17 mouse cellular contexts compared by ENCODE assay signal in the genomic region with DNA sequence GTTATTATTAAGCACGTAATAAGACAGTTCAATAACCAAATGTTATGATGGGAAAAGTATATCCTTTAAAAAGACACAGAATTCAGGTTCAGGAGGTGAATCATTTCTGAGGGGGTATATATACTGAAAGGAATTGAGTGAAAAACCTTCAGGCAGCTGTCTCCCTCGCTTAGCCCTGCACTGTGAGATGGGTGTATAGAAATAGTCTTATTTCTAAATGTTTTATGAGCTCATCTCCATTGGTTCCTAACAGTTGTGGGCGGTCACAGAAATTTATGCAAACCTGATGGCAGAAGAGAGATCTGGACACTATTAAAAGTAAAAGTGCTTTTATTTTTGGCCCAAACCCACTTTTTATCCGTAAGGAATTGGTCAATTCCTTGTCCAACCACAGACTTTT. TPM values are rescaled to one million over a fixed set of nuclear protein-coding genes. Genes with fewer than 3 reads are reported as not detected.
DNase-seq lines count a peak whose midpoint lies in the region; ATAC-seq and TF ChIP-seq lines count a peak whose summit lies in the region.
"Had no signal": no experiment of that assay in that cellular context is flagged by ENCODE, and none has a peak within 500 bp of the region (broad histone marks: within the 10 kb centered on the region; RNA-seq: fewer than 3 reads in every experiment).

No protein-coding gene starts in this region.

- H3K27me3 ChIP-seq in hindbrain, embryonic 10.5 days (ENCODE audit: insufficient read depth, poor library complexity, severe bottlenecking) = no peaks in the 10 kb centered on the region
- no peaks in the 10 kb centered on the region for H3K27me3 ChIP-seq in limb, embryonic 14.5 days (ENCODE audit: control insufficient read depth, insufficient read depth, low read length)
- no peaks in the 10 kb centered on the region for H3K27me3 ChIP-seq in liver, embryonic 11.5 days (replicated peaks; ENCODE audit: control insufficient read depth, insufficient read depth, low read length)
- H3K27me3 ChIP-seq: intestine, embryonic 15.5 days; liver, embryonic 15.5 days had no signal

- peak overlapping the region; percentile 80 for H3K27ac ChIP-seq in hindbrain, embryonic 10.5 days
- no peak overlapping the region for H3K27ac ChIP-seq in limb, embryonic 14.5 days (replicated peaks; ENCODE audit: low read depth, low read length)
- H3K27ac ChIP-seq in liver, embryonic 11.5 days (ENCODE audit: low read depth, low read length) = no peak overlapping the region
- H3K27ac ChIP-seq: intestine, embryonic 15.5 days; kidney, postnatal 0 days; liver, embryonic 15.5 days had no signal

- peak; percentile 18 for DNase-seq in NIH3T3 (ENCODE audit: low read depth)
- peak; percentile 17 for DNase-seq in brain, adult 2 months (ENCODE audit: low read depth, low spot score)
- DNase-seq in hindbrain, embryonic 10.5 days (ENCODE audit: low spot score) = no peak
- DNase-seq in limb, embryonic 14.5 days (ENCODE audit: low spot score) = peak; percentile 8
- DNase-seq in liver, embryonic 11.5 days (ENCODE audit: low spot score) = no peak
- DNase-seq in heart, postnatal 4 days = no peak
- DNase-seq in testis, postnatal 14 days (ENCODE audit: low spot score) = no peak
- DNase-seq: cerebellum, adult 8-10 months; gastrocnemius, postnatal 36 days; lung, postnatal 36 days; right cerebral cortex, postnatal 4 days; thymus, postnatal 14 days had no signal

- no peak overlapping the region for H3K4me3 ChIP-seq in hindbrain, embryonic 10.5 days
- no peak overlapping the region for H3K4me3 ChIP-seq in limb, embryonic 14.5 days (replicated peaks; ENCODE audit: low read length)
- H3K4me3 ChIP-seq in liver, embryonic 11.5 days (ENCODE audit: low read depth, low read length) = no peak overlapping the region
- H3K4me3 ChIP-seq: intestine, embryonic 15.5 days; liver, embryonic 15.5 days had no signal

- ATAC-seq in limb, embryonic 14.5 days (ENCODE audit: low FRiP score, low read depth) = no peak
- ATAC-seq in liver, embryonic 11.5 days (replicated peaks; ENCODE audit: low FRiP score) = no peak
- no peak for ATAC-seq in erythroblast, adult 5-6 weeks (replicated peaks; ENCODE audit: low FRiP score, poor library complexity, severe bottlenecking)
- ATAC-seq: activated CD4-positive, CD25-positive, alpha-beta regulatory T cell, adult 4 months had no signal

- WGBS in hindbrain, embryonic 10.5 days = 78% methylated on average over 4 of the region's 4 CpGs
- 60% methylated on average over 4 of the region's 4 CpGs for WGBS in limb, embryonic 14.5 days
- 74% methylated on average over 4 of the region's 4 CpGs for WGBS in liver, embryonic 11.5 days

- no peak for TF ChIP-seq POLR2A in limb, embryonic 14.5 days (IDR thresholded peaks at IDR 0.05; ENCODE audit: borderline replicate concordance, extremely low read depth, insufficient read depth, insufficient read length)

- H3K4me1 ChIP-seq in hindbrain, embryonic 10.5 days (replicated peaks) = peaks cover 30% of the 10 kb centered on the region
- peaks cover 11% of the 10 kb centered on the region for H3K4me1 ChIP-seq in limb, embryonic 14.5 days (ENCODE audit: control insufficient read depth, insufficient read depth, low read length)
- H3K4me1 ChIP-seq in liver, embryonic 11.5 days (replicated peaks; ENCODE audit: control insufficient read depth, insufficient read depth, low read length) = no peaks in the 10 kb centered on the region
- H3K4me1 ChIP-seq: liver, embryonic 15.5 days had no signal

- H3K9me3 ChIP-seq in hindbrain, embryonic 10.5 days = no peaks in the 10 kb centered on the region
- H3K9me3 ChIP-seq in limb, embryonic 14.5 days (ENCODE audit: control insufficient read depth, low read length) = no peaks in the 10 kb centered on the region
- no peaks in the 10 kb centered on the region for H3K9me3 ChIP-seq in liver, embryonic 11.5 days (ENCODE audit: control insufficient read depth, low read length)
- H3K9me3 ChIP-seq: intestine, embryonic 15.5 days; liver, embryonic 15.5 days had no signal

- no peak overlapping the region for H3K9ac ChIP-seq in limb, embryonic 14.5 days (ENCODE audit: low read depth, low read length, severe bottlenecking)
- H3K9ac ChIP-seq in liver, embryonic 11.5 days (ENCODE audit: low read depth, low read length) = no peak overlapping the region
- H3K9ac ChIP-seq: intestine, embryonic 15.5 days; liver, embryonic 15.5 days had no signal

- no peaks in the 10 kb centered on the region for H3K36me3 ChIP-seq in hindbrain, embryonic 10.5 days
- no peaks in the 10 kb centered on the region for H3K36me3 ChIP-seq in limb, embryonic 14.5 days (ENCODE audit: control insufficient read depth, insufficient read depth, low read length)
- no peaks in the 10 kb centered on the region for H3K36me3 ChIP-seq in liver, embryonic 11.5 days (ENCODE audit: control insufficient read depth, insufficient read depth, low read length)
- H3K36me3 ChIP-seq: intestine, embryonic 15.5 days; liver, embryonic 15.5 days had no signal

- no peak overlapping the region for H3K4me2 ChIP-seq in limb, embryonic 14.5 days (replicated peaks; ENCODE audit: low read depth, low read length, severe bottlenecking)
- H3K4me2 ChIP-seq in liver, embryonic 11.5 days = no peak overlapping the region
- H3K4me2 ChIP-seq: intestine, embryonic 15.5 days; liver, embryonic 15.5 days had no signal

RNA-seq across cellular contexts. Expression of a gene that starts 36.9 kb away (rescaled TPM):
- 1.8 and 3.1 TPM in 2 replicates for polyA plus RNA-seq in hindbrain, embryonic 10.5 days (2016; fragmentation: Nextera tagmentation; extraction: Ambion mirVana)
- 1.2 and 1.5 TPM in 2 replicates for polyA plus RNA-seq in limb, embryonic 14.5 days (2012; rRNA removed)
- 5.6 and 6.5 TPM in 2 replicates for polyA plus RNA-seq in limb, embryonic 14.5 days (2014; fragmentation: Nextera tagmentation; extraction: Ambion mirVana)
- 4.2 and 7.4 TPM in 2 replicates for polyA plus RNA-seq in liver, embryonic 11.5 days (2014; fragmentation: Nextera tagmentation; extraction: Ambion mirVana)
- total RNA-seq in heart, postnatal 4 days (2021) = 100 to 1,000 TPM; 106 to 110 TPM
- 7.5 and 9.6 TPM in 2 replicates for total RNA-seq in erythroblast, adult 5-6 weeks (2015; ENCODE audit: low replicate concordance)
- total RNA-seq in erythroblast, adult 5-6 weeks (2017; ENCODE audit: low replicate concordance) = 1.1 and 3.1 TPM in 2 replicates

Comparison
In these comparisons a context has a peak if more than half of its experiments do, and no peak if none do; other contexts are left out.
1. DNase-seq: peak in NIH3T3 (single experiment), brain, adult 2 months (single experiment) and limb, embryonic 14.5 days (single experiment); none in hindbrain, embryonic 10.5 days (single experiment), liver, embryonic 11.5 days (single experiment), heart, postnatal 4 days (single experiment) and testis, postnatal 14 days (single experiment).